Mouse (Mus musculus) liver, embryonic 12.5 days (tissue): Measurements from ENCODE around the gene Rfx1. TPM values are rescaled to one million over a fixed set of nuclear protein-coding genes. Genes with fewer than 3 reads are reported as not detected.
A peak's percentile ranks its signal among the peaks of the same experiment; 100 is the strongest.

Source experiments
- ATAC-seq: fragments of 200-750 bp; cut with Nextera tagmentation; 2 replicates; pipeline ENCODE4 v1.8.0; 2017; ENCODE audit warnings: moderate number of reproducible peaks, mild to moderate bottlenecking, moderate library complexity
- H3K27ac ChIP-seq: fragments of 300-500 bp; sonication (generic); 2 replicates; pipeline ENCODE4 v1.5.1; 2016; ENCODE audit warnings: mild to moderate bottlenecking
- H3K27me3 ChIP-seq: fragments of 300-500 bp; sonication (generic); replicated peaks from 2 replicates; pipeline ENCODE4 v1.6.1; 2016; ENCODE audit warnings: mild to moderate bottlenecking, moderate library complexity
- H3K36me3 ChIP-seq: fragments of 300-500 bp; sonication (generic); 2 replicates; pipeline ENCODE4 v1.6.1; 2016; ENCODE audit warnings: mild to moderate bottlenecking, moderate library complexity
- H3K4me1 ChIP-seq: fragments of 300-500 bp; sonication (generic); 2 replicates; pipeline ENCODE4 v1.6.1; 2016
- H3K4me2 ChIP-seq: fragments of 300-500 bp; sonication (generic); 2 replicates; pipeline ENCODE4 v1.6.1; 2016; ENCODE audit warnings: mild to moderate bottlenecking, moderate library complexity
- H3K4me3 ChIP-seq: fragments of 300-500 bp; sonication (generic); 2 replicates; pipeline ENCODE4 v1.5.1; 2016; ENCODE audit warnings: mild to moderate bottlenecking, moderate library complexity
- H3K9ac ChIP-seq: fragments of 300-500 bp; sonication (generic); 2 replicates; pipeline ENCODE4 v1.6.1; 2016; ENCODE audit warnings: mild to moderate bottlenecking, moderate library complexity
- H3K9me3 ChIP-seq: fragments of 300-500 bp; sonication (generic); replicated peaks from 2 replicates; pipeline ENCODE4 v1.6.1; 2016; ENCODE audit warnings: mild to moderate bottlenecking, moderate library complexity
- WGBS: fragments of 180-500 bp; shearing (Covaris S2); methylation state at CpG from one replicate; pipeline ENCODE4 v1.1.7; 2016; ENCODE audit not compliant: insufficient replicate concordance; 5-methylcytosine and 5-hydroxymethylcytosine counted together
- microRNA counts: library from miRNA; unstranded; fragments of <30 nt; microRNA quantifications from one replicate; lab custom pipeline; 2017
- microRNA-seq: library from miRNA; unstranded; fragments of <30 nt; microRNA quantifications from one replicate; pipeline ENCODE4, GENCODE M21; 2017
- polyA plus RNA-seq: library from polyadenylated mRNA; unstranded; fragments of >200 nt; fragmentation: Nextera tagmentation; extraction: Ambion mirVana; gene quantifications from 2 replicates; pipeline ENCODE4 v1.2.1, GENCODE M21; 2016

The Rfx1 gene
- polyA plus RNA-seq, 1 experiment from 2014 or later: 4.1 TPM

- ATAC-seq: no peak
- Histone ChIP-seq H3K27ac (no peak overlapping the region), H3K4me2 (no peak overlapping the region)
Observed at GRCm38 (mm10) chr8:84127202-84127901, 60.7 kb downstream of the Rfx1 start.

GRCm38 (mm10) chr8:84128277-84128676 is 61.6 kb downstream of the Rfx1 start:
- no peak overlapping the region for H3K27ac ChIP-seq
- H3K27me3 ChIP-seq: peaks cover 15% of the 10 kb centered on the region; the same call in 1 of the 2 replicates
- no peak for ATAC-seq
- peaks cover 12% of the 10 kb centered on the region for H3K4me1 ChIP-seq
- H3K4me3 ChIP-seq: no peak overlapping the region
- WGBS: 52% methylated on average over 8 of the region's 8 CpGs
- no peak overlapping the region for H3K9ac ChIP-seq
- H3K4me2 ChIP-seq: no peak overlapping the region
- peaks cover 12% of the 10 kb centered on the region for H3K36me3 ChIP-seq
- no peaks in the 10 kb centered on the region for H3K9me3 ChIP-seq

More at GRCm38 (mm10) chr8:84127202-84127901, 60.7 kb downstream of the Rfx1 start:
- H3K4me1 ChIP-seq: peaks cover 12% of the 10 kb centered on the region
- H3K9me3 ChIP-seq: no peaks in the 10 kb centered on the region
- peaks cover 15% of the 10 kb centered on the region; the same call in 1 of the 2 replicates for H3K27me3 ChIP-seq
- H3K9ac ChIP-seq: no peak overlapping the region
- H3K4me3 ChIP-seq: no peak overlapping the region
- H3K36me3 ChIP-seq: peaks cover 3% of the 10 kb centered on the region; the same call in 1 of the 2 replicates
- WGBS: 32% methylated on average over 17 of the region's 17 CpGs

- WGBS: 65% methylated on average over 30 of the region's 30 CpGs
- H3K36me3 ChIP-seq: peaks cover 38% of the 10 kb centered on the region
- no peak for ATAC-seq
- no peak overlapping the region for H3K27ac ChIP-seq
- H3K4me1 ChIP-seq: peaks cover 12% of the 10 kb centered on the region
- no peak overlapping the region for H3K9ac ChIP-seq
- no peaks in the 10 kb centered on the region for H3K9me3 ChIP-seq
- no peak overlapping the region for H3K4me3 ChIP-seq
- H3K4me2 ChIP-seq: no peak overlapping the region
- H3K27me3 ChIP-seq: peaks cover 11% of the 10 kb centered on the region; the same call in 1 of the 2 replicates
Observed at GRCm38 (mm10) chr8:84130806-84131205, 64.2 kb downstream of the Rfx1 start.

- no peaks in the 10 kb centered on the region for H3K9me3 ChIP-seq
- H3K9ac ChIP-seq: no peak overlapping the region
- H3K27me3 ChIP-seq: peaks cover 7% of the 10 kb centered on the region; the same call in 1 of the 2 replicates
- 83% methylated on average over 8 of the region's 8 CpGs for WGBS
- H3K36me3 ChIP-seq: peaks cover 52% of the 10 kb centered on the region
- no peak for ATAC-seq
- no peak overlapping the region for H3K27ac ChIP-seq
- peaks cover 11% of the 10 kb centered on the region for H3K4me1 ChIP-seq
- no peak overlapping the region for H3K4me3 ChIP-seq
- H3K4me2 ChIP-seq: no peak overlapping the region
Observed at GRCm38 (mm10) chr8:84132225-84132624, 65.6 kb downstream of the Rfx1 start.

- no peak for ATAC-seq
- no peak overlapping the region for H3K9ac ChIP-seq
- H3K36me3 ChIP-seq: peaks cover 96% of the 10 kb centered on the region
- H3K27ac ChIP-seq: no peak overlapping the region
- WGBS: 78% methylated on average over 3 of the region's 3 CpGs
- H3K4me2 ChIP-seq: no peak overlapping the region
- H3K9me3 ChIP-seq: no peaks in the 10 kb centered on the region
- no peaks in the 10 kb centered on the region for H3K4me1 ChIP-seq
- H3K4me3 ChIP-seq: no peak overlapping the region
- H3K27me3 ChIP-seq: no peaks in the 10 kb centered on the region
Observed at GRCm38 (mm10) chr8:84137848-84138247, 71.2 kb downstream of the Rfx1 start.

GRCm38 (mm10) chr8:84140838-84141237 is 74.2 kb downstream of the Rfx1 start:
- H3K4me1 ChIP-seq: no peaks in the 10 kb centered on the region
- H3K4me2 ChIP-seq: no peak overlapping the region
- H3K36me3 ChIP-seq: peaks cover 86% of the 10 kb centered on the region
- H3K9ac ChIP-seq: no peak overlapping the region
- H3K4me3 ChIP-seq: no peak overlapping the region
- no peak for ATAC-seq
- H3K9me3 ChIP-seq: no peaks in the 10 kb centered on the region
- 76% methylated on average over 4 of the region's 4 CpGs for WGBS
- H3K27me3 ChIP-seq: no peaks in the 10 kb centered on the region
- H3K27ac ChIP-seq: no peak overlapping the region

GRCm38 (mm10) chr8:84144636-84145245 is 78.1 kb downstream of the Rfx1 start:
- no peak overlapping the region for H3K27ac ChIP-seq
- no peaks in the 10 kb centered on the region for H3K27me3 ChIP-seq
- no peak overlapping the region for H3K9ac ChIP-seq
- H3K9me3 ChIP-seq: no peaks in the 10 kb centered on the region
- peaks cover 47% of the 10 kb centered on the region for H3K36me3 ChIP-seq
- ATAC-seq: no peak
- no peak overlapping the region for H3K4me3 ChIP-seq
- 76% methylated on average over 8 of the region's 8 CpGs for WGBS
- H3K4me2 ChIP-seq: no peak overlapping the region
- peaks cover 19% of the 10 kb centered on the region for H3K4me1 ChIP-seq

MicroRNA genes within 50 kb of the gene (microRNA counts, 519-probe panel; counts per million panel counts)
- microRNA mmu-miR-709 (lab: Ali Mortazavi, UCI): 4,378 counts per million, percentile 81 among the panel's probes with 10 or more counts

Small RNA genes lying within 50 kb of the gene (microRNA-seq; reads per million reads assigned to microRNA genes)
- gene Mir709: not detected

Other genes starting within 250 kb of the Rfx1 start
- 4.9 and 5.3 TPM in 2 replicates for gene Adgrl1, start 166.7 kb upstream of the Rfx1 start, polyA plus RNA-seq
- gene Gm10644, start 111.6 kb upstream of the Rfx1 start, polyA plus RNA-seq: 0.15 and 0.16 TPM in 2 replicates
- 113 and 116 TPM in 2 replicates for gene Asf1b, start 111.3 kb upstream of the Rfx1 start, polyA plus RNA-seq
- 81.1 and 82.0 TPM in 2 replicates for gene Prkaca, start 93.8 kb upstream of the Rfx1 start, polyA plus RNA-seq
- gene Samd1, start 69.2 kb upstream of the Rfx1 start, polyA plus RNA-seq: 8.5 and 8.7 TPM in 2 replicates
- gene 1700067K01Rik, start 65.3 kb upstream of the Rfx1 start, polyA plus RNA-seq: 0.41 and 0.63 TPM in 2 replicates
- not detected in 2 replicates for gene 2210011C24Rik, start 54.7 kb upstream of the Rfx1 start, polyA plus RNA-seq
- 0.36 and 0.66 TPM in 2 replicates for gene Palm3, start 45.4 kb upstream of the Rfx1 start, polyA plus RNA-seq
- 1.5 and 1.6 TPM in 2 replicates for gene Il27ra, start 24.2 kb upstream of the Rfx1 start, polyA plus RNA-seq
- not detected in 2 replicates for gene Rln3, start 21.8 kb upstream of the Rfx1 start, polyA plus RNA-seq
- 0.27 and 0.30 TPM in 2 replicates for gene Gm10643, start 1.7 kb upstream of the Rfx1 start, polyA plus RNA-seq
- gene Dcaf15, start 37.9 kb downstream of the Rfx1 start, polyA plus RNA-seq: 5.9 and 6.4 TPM in 2 replicates
- 0.08 and 0.13 TPM in 2 replicates for gene Podnl1, start 59.2 kb downstream of the Rfx1 start, polyA plus RNA-seq
- gene Cc2d1a, start 81.1 kb downstream of the Rfx1 start, polyA plus RNA-seq: 8.2 and 9.6 TPM in 2 replicates
- 0.28 and 0.58 TPM in 2 replicates for gene 4930432K21Rik, start 81.2 kb downstream of the Rfx1 start, polyA plus RNA-seq
- 0.61 and 1.3 TPM in 2 replicates for gene Nanos3, start 118.4 kb downstream of the Rfx1 start, polyA plus RNA-seq
- 3.6 and 5.0 TPM in 2 replicates for gene Zswim4, start 170.2 kb downstream of the Rfx1 start, polyA plus RNA-seq
- gene D8Ertd738e, start 182.9 kb downstream of the Rfx1 start, polyA plus RNA-seq: 249 and 259 TPM in 2 replicates
- 55.4 and 63.1 TPM in 2 replicates for gene Mri1, start 190.5 kb downstream of the Rfx1 start, polyA plus RNA-seq
- 9.5 and 10.4 TPM in 2 replicates for gene Ccdc130, start 203.5 kb downstream of the Rfx1 start, polyA plus RNA-seq